Mouse (Mus musculus) limb, embryonic 12.5 days (tissue): ENCODE measurements around the gene Moap1. TPM values are rescaled to one million over a fixed set of nuclear protein-coding genes. Genes with fewer than 3 reads are reported as not detected.

Source experiments
- ATAC-seq: fragments of 200-750 bp; cut with Nextera tagmentation; 2 replicates; pipeline ENCODE4 v1.8.0; 2017; ENCODE audit warnings: low read depth, moderate TSS enrichment; ENCODE audit not compliant: insufficient number of reproducible peaks, insufficient read depth, low FRiP score, low TSS enrichment
- H3K27ac ChIP-seq: fragments of 300-500 bp; sonication (generic); 2 replicates; pipeline ENCODE4 v1.5.1; 2016; ENCODE audit warnings: mild to moderate bottlenecking, moderate library complexity
- H3K27me3 ChIP-seq: fragments of 300-500 bp; sonication (generic); 2 replicates; pipeline ENCODE4 v1.6.1; 2016; ENCODE audit warnings: mild to moderate bottlenecking, moderate library complexity
- H3K36me3 ChIP-seq: fragments of 300-500 bp; sonication (generic); 2 replicates; pipeline ENCODE4 v1.6.1; 2016; ENCODE audit warnings: mild to moderate bottlenecking, moderate library complexity
- H3K4me1 ChIP-seq: fragments of 300-500 bp; sonication (generic); replicated peaks from 2 replicates; pipeline ENCODE4 v1.6.1; 2016
- H3K4me2 ChIP-seq: fragments of 300-500 bp; sonication (generic); 2 replicates; pipeline ENCODE4 v1.6.1; 2016; ENCODE audit warnings: mild to moderate bottlenecking, moderate library complexity
- H3K4me3 ChIP-seq: fragments of 300-500 bp; sonication (generic); replicated peaks from 2 replicates; pipeline ENCODE4 v1.5.1; 2016; ENCODE audit warnings: mild to moderate bottlenecking
- H3K9ac ChIP-seq: fragments of 300-500 bp; sonication (generic); replicated peaks from 2 replicates; pipeline ENCODE4 v1.6.1; 2016; ENCODE audit warnings: mild to moderate bottlenecking, moderate library complexity
- H3K9me3 ChIP-seq: fragments of 300-500 bp; sonication (generic); 2 replicates; pipeline ENCODE4 v1.6.1; 2016; ENCODE audit warnings: mild to moderate bottlenecking, moderate library complexity
- WGBS: fragments of 180-500 bp; shearing (Covaris S2); methylation state at CpG from one replicate; pipeline ENCODE4 v1.1.7; 2016; 5-methylcytosine and 5-hydroxymethylcytosine counted together
- polyA plus RNA-seq: library from polyadenylated mRNA; unstranded; fragments of >200 nt; fragmentation: Nextera tagmentation; extraction: Ambion mirVana; gene quantifications from 2 replicates; pipeline ENCODE4 v1.2.1, GENCODE M21; 2016

Gene Moap1
- polyA plus RNA-seq, 1 experiment from 2014 or later: 34.1 TPM

- H3K4me3 ChIP-seq: no peak overlapping the region
- no peak overlapping the region for H3K27ac ChIP-seq
- peaks cover 12% of the 10 kb centered on the region for H3K4me1 ChIP-seq
- no peak overlapping the region for H3K9ac ChIP-seq
- H3K36me3 ChIP-seq: peaks cover 54% of the 10 kb centered on the region
- no peaks in the 10 kb centered on the region for H3K27me3 ChIP-seq
- no peaks in the 10 kb centered on the region for H3K9me3 ChIP-seq
- H3K4me2 ChIP-seq: no peak overlapping the region
- no peak for ATAC-seq
Measured at GRCm38 (mm10) chr12:102763696-102764095, 20.2 kb upstream of the Moap1 start.

DNA sequence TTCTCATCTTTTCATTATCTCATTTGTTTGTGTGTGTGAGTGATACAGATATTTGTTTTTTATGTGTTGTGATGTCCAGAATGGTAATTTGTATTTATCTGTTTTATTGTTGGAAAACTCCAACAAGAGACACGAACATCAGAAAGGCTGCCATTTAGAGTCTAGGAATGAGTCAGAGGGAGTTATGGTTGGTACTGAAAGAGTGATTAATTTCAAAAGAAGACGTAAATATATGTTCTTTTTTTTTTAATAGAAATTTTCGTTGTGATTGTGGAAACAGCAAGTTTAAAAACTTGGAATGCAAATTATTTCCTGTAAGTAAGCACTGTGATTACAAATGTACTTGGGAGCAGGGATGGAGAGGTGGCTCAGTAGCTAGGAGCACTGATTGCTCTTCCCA, 18.2 kb upstream of the Moap1 start:
- Histone ChIP-seq H3K9ac (no peak overlapping the region), H3K27me3 (no peaks in the 10 kb centered on the region), H3K4me3 (no peak overlapping the region), H3K4me2 (no peak overlapping the region), H3K9me3 (no peaks in the 10 kb centered on the region), H3K36me3 (peaks cover 35% of the 10 kb centered on the region), H3K4me1 (peaks cover 16% of the 10 kb centered on the region), H3K27ac (no peak overlapping the region)
- WGBS: 88% methylated on average over 3 of the region's 3 CpGs
- ATAC-seq: no peak

DNA sequence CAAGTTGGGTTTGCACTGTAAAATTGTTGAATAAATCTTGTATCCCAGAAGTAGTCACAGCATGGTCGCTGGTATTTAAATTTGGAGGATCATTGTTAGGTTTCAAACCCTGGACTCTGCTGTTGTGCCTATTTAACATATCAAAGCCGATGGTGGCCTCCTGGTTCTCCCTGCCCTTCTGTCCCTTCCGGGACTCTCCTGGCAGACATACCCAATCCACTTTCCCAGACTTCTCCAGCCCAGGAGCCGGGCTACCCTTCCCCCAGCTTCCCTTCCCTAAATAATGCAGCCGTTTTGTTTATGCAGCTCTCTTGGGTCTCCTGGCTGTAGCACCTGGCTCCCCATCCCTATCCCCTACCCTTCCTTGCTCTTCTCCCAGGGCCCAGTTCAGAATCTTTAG, 15.5 kb upstream of the Moap1 start:
- no peak for ATAC-seq
- peak overlapping the region; percentile 77 for H3K9ac ChIP-seq
- no peaks in the 10 kb centered on the region for H3K27me3 ChIP-seq
- H3K4me1 ChIP-seq: peaks cover 20% of the 10 kb centered on the region
- H3K9me3 ChIP-seq: no peaks in the 10 kb centered on the region
- H3K36me3 ChIP-seq: peaks cover 26% of the 10 kb centered on the region
- H3K4me2 ChIP-seq: peak overlapping the region; percentile 86
- H3K27ac ChIP-seq: no peak overlapping the region
- H3K4me3 ChIP-seq: peak overlapping the region; percentile 79
- WGBS: 1% methylated on average over 5 of the region's 5 CpGs

GRCm38 (mm10) chr12:102758403-102758756, 14.9 kb upstream of the Moap1 start, which contains the start of gene Gm20604:
Gene Gm20604 (minus strand): TSS chr12:102758672.
- Histone ChIP-seq H3K9me3 (no peaks in the 10 kb centered on the region), H3K27me3 (no peaks in the 10 kb centered on the region), H3K36me3 (peaks cover 22% of the 10 kb centered on the region), H3K9ac (peak within 1 kb of the TSS; percentile 77), H3K4me2 (peak within 1 kb of the TSS; percentile 86), H3K27ac (peak within 1 kb of the TSS; percentile 91), H3K4me3 (peak within 1 kb of the TSS; percentile 79), H3K4me1 (peaks cover 20% of the 10 kb centered on the region)
- under 1% methylated on average over 10 of the region's 10 CpGs for WGBS
- no peak for ATAC-seq

- no peaks in the 10 kb centered on the region for H3K27me3 ChIP-seq
- H3K4me1 ChIP-seq: peaks cover 20% of the 10 kb centered on the region
- H3K36me3 ChIP-seq: peaks cover 22% of the 10 kb centered on the region
- H3K4me2 ChIP-seq: peak within 1 kb of the TSS; percentile 86
- ATAC-seq: peak; percentile 93
- under 1% methylated on average over 73 of the region's 73 CpGs for WGBS
- H3K27ac ChIP-seq: peak within 1 kb of the TSS; percentile 91
- peak within 1 kb of the TSS; percentile 79 for H3K4me3 ChIP-seq
- H3K9me3 ChIP-seq: no peaks in the 10 kb centered on the region
- peak within 1 kb of the TSS; percentile 77 for H3K9ac ChIP-seq
Measured at GRCm38 (mm10) chr12:102757689-102758402, 14.4 kb upstream of the Moap1 start, which contains the start of the genes Gm28051, Gon7 and Ubr7. Gene Gm28051 (minus strand): TSS chr12:102757765. Gene Gon7 (minus strand): TSS chr12:102757803. Gene Ubr7 (plus strand): TSS chr12:102757967.

DNA sequence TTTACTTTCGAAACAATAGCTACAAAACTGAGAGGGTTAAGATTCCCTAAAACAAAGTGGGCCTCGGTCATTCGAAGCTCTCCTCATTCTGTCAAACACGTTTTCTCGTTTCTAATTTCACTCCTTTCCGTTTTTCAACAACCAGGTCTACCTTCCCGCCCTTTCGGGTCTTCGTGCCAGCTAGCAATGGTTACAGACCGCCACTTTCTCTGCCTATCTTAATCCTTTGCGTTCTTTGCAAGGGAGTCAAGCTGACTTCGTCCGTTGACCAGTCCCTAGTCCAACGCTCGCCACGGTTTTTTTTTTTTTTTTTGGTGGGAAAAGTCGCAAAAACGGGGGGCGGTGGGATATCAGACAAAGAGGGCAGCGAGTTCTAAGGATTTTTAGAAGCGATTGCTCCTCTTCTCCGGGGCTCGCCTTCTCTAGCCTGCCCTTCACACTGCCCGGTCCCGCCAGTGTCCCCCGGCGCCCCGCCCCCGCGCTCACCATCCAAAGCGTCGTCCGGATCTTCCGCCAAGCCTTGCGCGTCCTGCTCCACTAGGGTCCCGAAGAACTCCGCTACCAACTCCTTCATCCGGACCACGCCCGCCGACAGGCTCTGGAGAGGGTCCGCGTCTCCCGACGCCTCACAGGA, 13.7 kb upstream of the Moap1 start:
- Histone ChIP-seq H3K4me2 (peak overlapping the region; percentile 86), H3K27ac (peak overlapping the region; percentile 91), H3K27me3 (no peaks in the 10 kb centered on the region), H3K9me3 (no peaks in the 10 kb centered on the region), H3K4me1 (peaks cover 20% of the 10 kb centered on the region), H3K36me3 (peaks cover 18% of the 10 kb centered on the region), H3K9ac (peak overlapping the region; percentile 76), H3K4me3 (peak overlapping the region; percentile 79)
- ATAC-seq: peak; percentile 77
- WGBS: 2% methylated on average over 46 of the region's 46 CpGs

- no peak for ATAC-seq
- Histone ChIP-seq H3K9me3 (no peaks in the 10 kb centered on the region), H3K9ac (peak overlapping the region; percentile 76; the same call in 1 of the 2 replicates), H3K4me1 (peaks cover 20% of the 10 kb centered on the region), H3K36me3 (peaks cover 17% of the 10 kb centered on the region; the same call in 1 of the 2 replicates), H3K27ac (no peak overlapping the region), H3K27me3 (no peaks in the 10 kb centered on the region), H3K4me2 (peak overlapping the region; percentile 86), H3K4me3 (peak overlapping the region; percentile 79)
- WGBS: 86% methylated on average over 7 of the region's 7 CpGs
Measured at GRCm38 (mm10) chr12:102756304-102756703, 12.8 kb upstream of the Moap1 start.

DNA sequence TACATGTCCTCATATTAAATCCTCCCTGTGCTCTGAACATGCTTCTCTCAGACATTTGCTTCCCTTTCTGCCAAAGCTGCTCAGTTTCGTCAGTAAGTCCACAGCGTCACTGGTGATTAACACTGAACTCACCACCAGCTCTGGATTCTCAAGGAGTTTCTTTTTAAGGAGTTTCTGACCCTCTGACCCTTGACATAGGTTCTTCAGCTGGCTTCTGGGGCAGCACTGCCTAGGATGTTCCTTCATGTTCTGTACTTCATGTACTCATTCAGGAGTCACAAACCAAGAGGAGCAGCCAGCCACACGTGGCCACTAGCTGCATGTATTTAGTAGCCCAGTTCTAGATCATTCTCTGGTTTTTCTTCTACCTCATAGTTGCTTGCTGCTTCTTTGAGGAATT, 4.8 kb upstream of the Moap1 start:
- no peak for ATAC-seq

GRCm38 (mm10) chr12:102744839-102745238, 1.4 kb upstream of the Moap1 start:
- 68% methylated on average over 6 of the region's 6 CpGs for WGBS
- Histone ChIP-seq H3K4me2 (peak overlapping the region; percentile 84), H3K36me3 (peaks cover 19% of the 10 kb centered on the region; the same call in 1 of the 2 replicates), H3K9ac (peak overlapping the region; percentile 82; the same call in 1 of the 2 replicates), H3K4me3 (peak overlapping the region; percentile 80; the same call in 1 of the 2 replicates), H3K27me3 (no peaks in the 10 kb centered on the region), H3K4me1 (peaks cover 21% of the 10 kb centered on the region), H3K27ac (no peak overlapping the region), H3K9me3 (no peaks in the 10 kb centered on the region)
- ATAC-seq: no peak

More for the DNA sequence above, 4.8 kb upstream of the Moap1 start:
- peaks cover 16% of the 10 kb centered on the region; the same call in 1 of the 2 replicates for H3K36me3 ChIP-seq
- 88% methylated on average over 3 of the region's 3 CpGs for WGBS
- H3K4me1 ChIP-seq: peaks cover 11% of the 10 kb centered on the region
- H3K4me3 ChIP-seq: no peak overlapping the region
- H3K27me3 ChIP-seq: no peaks in the 10 kb centered on the region
- H3K4me2 ChIP-seq: no peak overlapping the region
- H3K27ac ChIP-seq: no peak overlapping the region
- no peaks in the 10 kb centered on the region for H3K9me3 ChIP-seq
- no peak overlapping the region for H3K9ac ChIP-seq

DNA sequence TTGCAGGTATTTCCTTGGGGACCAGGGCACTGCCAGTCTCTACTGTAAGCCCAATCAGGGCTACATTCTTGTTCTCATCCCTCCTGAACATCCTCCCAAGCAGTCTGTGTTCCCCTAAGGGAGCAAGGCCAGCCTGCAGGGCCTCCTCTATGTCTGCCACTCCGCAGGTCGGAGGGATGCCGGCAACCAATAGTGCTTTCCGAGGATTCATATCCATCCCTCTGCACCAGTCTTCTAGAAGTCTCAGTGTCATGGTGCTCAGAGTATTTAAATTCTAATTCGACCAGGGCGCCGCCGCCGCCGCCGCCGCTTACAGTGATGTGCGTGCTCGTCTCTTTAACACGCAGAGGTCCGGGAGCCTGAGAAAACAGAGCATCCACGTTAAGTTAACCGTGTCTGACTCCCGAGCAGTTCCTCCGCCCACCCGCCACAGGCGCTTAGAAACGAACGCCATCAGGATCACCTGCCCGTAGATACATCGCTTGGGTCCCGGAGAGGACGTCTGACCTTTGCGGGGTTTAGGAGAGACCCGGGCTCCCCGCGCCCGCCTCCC, 349 bp downstream of the Moap1 start:
- whole genome bisulfite sequencing: under 1% methylated on average over 33 of the region's 33 CpGs
- peak overlapping the region; percentile 84 for H3K4me2 ChIP-seq
- peak overlapping the region; percentile 82 for H3K9ac ChIP-seq
- H3K27me3 ChIP-seq: no peaks in the 10 kb centered on the region
- peak overlapping the region; percentile 90 for H3K27ac ChIP-seq
- peak overlapping the region; percentile 80 for H3K4me3 ChIP-seq
- peak; percentile 21; the same call in 1 of the 2 replicates for ATAC-seq
- H3K4me1 ChIP-seq: peaks cover 21% of the 10 kb centered on the region
- H3K36me3 ChIP-seq: peaks cover 7% of the 10 kb centered on the region; the same call in 1 of the 2 replicates
- H3K9me3 ChIP-seq: no peaks in the 10 kb centered on the region

DNA sequence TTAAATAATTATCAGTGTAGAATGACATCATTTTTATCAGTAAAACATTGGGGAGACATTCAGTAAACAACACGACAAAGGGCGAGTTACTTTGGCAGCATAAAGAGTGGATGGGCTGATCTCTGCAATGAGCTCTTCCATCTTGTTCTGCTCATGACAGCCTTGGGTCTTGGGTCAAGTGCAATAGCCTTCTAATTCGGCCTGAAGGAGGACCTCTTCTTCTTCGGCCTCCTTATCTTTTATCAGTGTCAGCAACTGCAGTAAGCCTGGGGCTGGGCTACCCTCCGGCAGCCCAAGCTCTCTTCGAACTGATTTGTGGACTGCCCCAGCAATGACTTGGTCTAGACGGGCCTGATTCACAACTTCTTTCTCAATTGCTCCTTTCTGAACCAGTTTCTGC, 1.4 kb downstream of the Moap1 start:
- Histone ChIP-seq H3K36me3 (peaks cover 6% of the 10 kb centered on the region; the same call in 1 of the 2 replicates), H3K4me2 (no peak overlapping the region), H3K9ac (no peak overlapping the region), H3K9me3 (no peaks in the 10 kb centered on the region), H3K27ac (no peak overlapping the region), H3K4me1 (peaks cover 21% of the 10 kb centered on the region), H3K27me3 (no peaks in the 10 kb centered on the region), H3K4me3 (no peak overlapping the region)
- no peak for ATAC-seq
- WGBS: 84% methylated on average over 7 of the region's 7 CpGs
